Mouse (Mus musculus) intestine, embryonic 14.5 days (tissue): ENCODE results near the gene Tifab. TPM values are rescaled to one million over a fixed set of nuclear protein-coding genes. Genes with fewer than 3 reads are reported as not detected.

Experiments used
- ATAC-seq: fragments of 200-750 bp; cut with Nextera tagmentation; replicated peaks from 2 replicates; pipeline ENCODE4 v1.8.0; 2017; ENCODE audit warnings: low read depth, moderate number of reproducible peaks, moderate TSS enrichment, moderate library complexity; ENCODE audit not compliant: low FRiP score, low TSS enrichment
- DNase-seq: peaks from one replicate; pipeline ENCODE4 v3.0.0-alpha.2; 2018; ENCODE audit warnings: low spot score
- H3K27ac ChIP-seq: fragments of 300-500 bp; sonication (generic); 2 replicates; pipeline ENCODE4 v1.5.1; 2014; ENCODE audit warnings: low read depth, mild to moderate bottlenecking, control low read depth
- H3K27me3 ChIP-seq: fragments of 300-500 bp; sonication (generic); replicated peaks from 2 replicates; pipeline ENCODE4 v1.6.1; 2014; ENCODE audit warnings: low read length, control low read depth; ENCODE audit not compliant: control insufficient read depth, insufficient read depth
- H3K36me3 ChIP-seq: fragments of 300-500 bp; sonication (generic); 2 replicates; pipeline ENCODE4 v1.6.1; 2014; ENCODE audit warnings: low read length, control low read depth; ENCODE audit not compliant: control insufficient read depth, insufficient read depth
- H3K4me1 ChIP-seq: fragments of 300-500 bp; sonication (generic); replicated peaks from 2 replicates; pipeline ENCODE4 v1.6.1; 2014; ENCODE audit warnings: low read length, control low read depth, mixed read lengths; ENCODE audit not compliant: control insufficient read depth, insufficient read depth
- H3K4me2 ChIP-seq: fragments of 300-500 bp; sonication (generic); 2 replicates; pipeline ENCODE4 v1.6.1; 2014; ENCODE audit warnings: low read length
- H3K4me3 ChIP-seq: fragments of 300-500 bp; sonication (generic); 2 replicates; pipeline ENCODE4 v1.5.1; 2014; ENCODE audit warnings: low read depth, low read length, control low read depth, mixed read lengths
- H3K9ac ChIP-seq: fragments of 300-500 bp; sonication (generic); 2 replicates; pipeline ENCODE4 v1.6.1; 2014; ENCODE audit warnings: mild to moderate bottlenecking, low read length
- H3K9me3 ChIP-seq: fragments of 300-500 bp; sonication (generic); 2 replicates; pipeline ENCODE4 v1.6.1; 2016; ENCODE audit warnings: low read length, control low read depth; ENCODE audit not compliant: control insufficient read depth
- whole genome bisulfite sequencing: fragments of 180-500 bp; shearing (Covaris S2); extraction: QIAGEN DNeasy Blood & Tissue Kit; methylation state at CpG from one replicate; pipeline ENCODE4 v1.1.7; 2014; 5-methylcytosine and 5-hydroxymethylcytosine counted together
- polyA plus RNA-seq: library from polyadenylated mRNA; unstranded; fragments of >200 nt; fragmentation: Nextera tagmentation; extraction: Ambion mirVana; gene quantifications from 2 replicates; pipeline ENCODE4 v1.2.1, GENCODE M21; 2014

Gene Tifab
- polyA plus RNA-seq, 1 experiment from 2014 or later: 1.6 TPM

DNA sequence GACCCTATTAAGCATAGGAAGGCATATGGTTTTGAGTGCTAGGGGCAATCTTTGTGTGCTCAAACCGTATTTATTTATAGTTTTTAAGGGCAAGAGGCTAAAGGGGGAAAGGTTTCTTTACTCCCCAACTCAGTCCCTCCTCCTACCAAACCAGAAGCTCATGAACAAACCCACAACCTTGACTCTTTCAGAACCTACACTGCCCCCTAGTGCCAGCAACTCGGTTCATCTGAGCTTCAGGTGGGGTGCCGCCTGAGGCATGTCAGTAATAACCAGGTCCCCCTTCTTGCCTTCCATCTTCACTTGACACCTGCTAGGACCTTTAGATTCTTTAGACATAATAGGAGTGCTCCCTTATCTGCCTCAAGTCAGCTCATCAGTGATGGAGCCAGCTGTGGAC, 12.5 kb upstream of the Tifab start:
- H3K9ac ChIP-seq: no peak overlapping the region
- H3K4me1 ChIP-seq: no peaks in the 10 kb centered on the region
- H3K4me2 ChIP-seq: no peak overlapping the region
- H3K27ac ChIP-seq: no peak overlapping the region
- ATAC-seq (no peak), DNase-seq (no peak)
- H3K9me3 ChIP-seq: no peaks in the 10 kb centered on the region
- 32% methylated on average over 3 of the region's 3 CpGs for WGBS
- H3K36me3 ChIP-seq: no peaks in the 10 kb centered on the region
- H3K27me3 ChIP-seq: no peaks in the 10 kb centered on the region
- no peak overlapping the region for H3K4me3 ChIP-seq

DNA sequence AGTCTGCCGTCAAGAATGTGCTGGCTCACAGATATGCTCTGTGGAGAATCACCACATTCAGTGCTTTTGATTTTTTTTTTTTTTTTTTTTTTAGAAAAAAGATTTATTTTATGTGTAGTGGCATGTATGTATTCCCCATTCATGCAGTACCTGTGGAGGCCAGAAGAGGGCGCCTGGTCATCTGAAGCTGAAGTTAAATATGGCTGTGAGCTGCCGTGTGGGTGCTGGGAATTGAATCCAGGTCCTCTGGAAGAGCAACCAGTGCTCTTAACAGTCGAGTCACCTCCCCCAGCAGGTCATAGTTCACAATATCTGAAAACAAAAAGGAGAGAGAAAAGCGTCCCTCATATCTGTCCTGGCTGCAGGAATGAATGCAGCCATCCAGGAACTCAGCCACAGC, 11.0 kb upstream of the Tifab start:
- no peaks in the 10 kb centered on the region for H3K36me3 ChIP-seq
- H3K9me3 ChIP-seq: no peaks in the 10 kb centered on the region
- no peak overlapping the region for H3K27ac ChIP-seq
- no peak for DNase-seq
- no peaks in the 10 kb centered on the region for H3K27me3 ChIP-seq
- ATAC-seq: no peak
- no peak overlapping the region for H3K9ac ChIP-seq
- H3K4me1 ChIP-seq: no peaks in the 10 kb centered on the region
- 75% methylated on average over 5 of the region's 5 CpGs for WGBS
- no peak overlapping the region for H3K4me3 ChIP-seq
- H3K4me2 ChIP-seq: no peak overlapping the region

DNA sequence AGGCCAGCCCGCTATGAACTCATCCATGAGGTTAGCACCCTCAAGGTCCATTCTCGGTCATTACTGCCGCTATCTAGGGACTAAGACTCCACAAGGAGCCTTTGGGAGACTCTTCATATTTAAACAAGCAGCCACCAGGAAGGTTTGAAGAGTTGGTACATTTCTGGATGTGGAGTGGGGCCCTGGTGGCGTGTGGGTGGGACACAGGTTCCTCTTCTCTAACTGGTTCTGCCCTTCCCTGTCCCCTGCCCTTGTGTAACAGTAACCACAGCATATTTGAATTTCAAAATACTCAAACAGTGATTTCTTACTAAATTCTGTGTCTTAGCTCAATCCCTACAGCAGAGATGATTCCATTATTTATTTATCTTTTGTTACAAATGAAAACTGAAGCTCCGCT, 5.0 kb upstream of the Tifab start:
- Histone ChIP-seq H3K27ac (no peak overlapping the region), H3K4me2 (no peak overlapping the region), H3K4me3 (no peak overlapping the region), H3K9ac (no peak overlapping the region), H3K27me3 (no peaks in the 10 kb centered on the region), H3K4me1 (no peaks in the 10 kb centered on the region), H3K9me3 (no peaks in the 10 kb centered on the region), H3K36me3 (no peaks in the 10 kb centered on the region)
- no peak for DNase-seq
- ATAC-seq: no peak
- 80% methylated on average over 5 of the region's 5 CpGs for WGBS

DNA sequence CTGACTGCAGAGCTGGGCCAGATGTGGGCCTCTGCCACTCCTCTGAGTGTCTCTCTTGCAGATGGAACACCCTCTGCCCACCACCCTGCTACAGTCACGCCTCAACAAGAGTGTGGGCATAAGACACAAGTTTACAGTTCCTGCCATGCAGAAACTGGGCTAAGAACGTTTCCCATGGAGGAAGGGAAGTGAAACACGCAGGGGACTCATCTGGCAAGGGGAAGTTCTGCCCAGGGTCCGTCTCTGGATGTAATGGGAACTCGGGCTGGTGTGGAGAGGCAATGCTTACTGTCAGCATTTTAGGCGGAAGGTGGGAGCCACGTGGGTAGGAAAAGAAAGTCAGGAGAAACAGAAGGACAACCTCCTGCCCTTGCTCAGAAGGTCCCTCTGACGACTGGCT, 2.7 kb upstream of the Tifab start:
- WGBS: 75% methylated on average over 8 of the region's 8 CpGs
- no peak for DNase-seq
- no peak overlapping the region for H3K4me3 ChIP-seq
- no peak overlapping the region for H3K9ac ChIP-seq
- H3K27me3 ChIP-seq: no peaks in the 10 kb centered on the region
- no peaks in the 10 kb centered on the region for H3K36me3 ChIP-seq
- H3K27ac ChIP-seq: no peak overlapping the region
- no peak overlapping the region for H3K4me2 ChIP-seq
- H3K4me1 ChIP-seq: no peaks in the 10 kb centered on the region
- ATAC-seq: no peak
- H3K9me3 ChIP-seq: no peaks in the 10 kb centered on the region

DNA sequence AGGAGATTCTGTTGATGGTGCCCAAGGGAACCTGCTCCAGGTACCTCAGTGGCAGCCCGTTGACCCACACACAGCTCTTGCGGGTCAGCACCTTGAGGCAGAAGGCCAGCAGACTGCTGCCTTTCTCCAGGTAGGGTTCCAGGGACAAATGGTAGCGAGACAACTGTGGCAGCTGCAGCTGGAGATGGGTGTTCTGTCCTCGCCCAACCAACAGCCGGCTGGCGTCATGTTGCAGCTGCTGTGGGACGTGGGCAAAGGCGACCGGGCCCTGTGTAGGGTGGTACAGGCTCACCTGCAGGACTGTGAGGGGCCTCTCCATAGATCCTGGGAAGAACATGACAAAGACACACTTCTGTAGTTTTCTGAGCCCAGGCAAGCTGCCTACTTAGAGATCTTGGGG, 2.4 kb downstream of the Tifab start:
- Histone ChIP-seq H3K27ac (no peak overlapping the region), H3K36me3 (no peaks in the 10 kb centered on the region), H3K4me3 (no peak overlapping the region), H3K4me1 (peaks cover 27% of the 10 kb centered on the region), H3K27me3 (no peaks in the 10 kb centered on the region), H3K4me2 (no peak overlapping the region), H3K9me3 (no peaks in the 10 kb centered on the region), H3K9ac (no peak overlapping the region)
- DNase-seq (no peak), ATAC-seq (no peak)
- 88% methylated on average over 9 of the region's 9 CpGs for WGBS

DNA sequence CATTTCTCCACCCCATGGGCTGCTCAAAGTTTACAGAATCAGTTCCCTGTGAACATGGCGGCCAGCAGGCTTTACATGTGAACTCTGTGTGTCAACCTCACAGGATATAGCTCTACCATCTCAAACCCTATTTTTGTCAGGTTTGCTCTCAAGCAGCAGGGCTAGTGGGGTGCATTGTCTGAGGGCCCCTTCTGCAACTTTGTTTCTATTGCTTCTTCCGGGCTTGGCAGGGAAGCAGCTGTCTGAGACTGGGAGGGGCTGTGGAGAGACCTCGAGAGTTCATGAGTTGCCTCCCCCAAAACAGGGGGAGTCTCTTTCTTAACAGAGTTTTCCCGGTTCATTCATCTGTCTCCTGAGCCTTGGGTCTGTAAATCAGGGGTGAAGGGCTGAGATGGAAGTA, 2.8 kb downstream of the Tifab start:
- Histone ChIP-seq H3K4me3 (no peak overlapping the region), H3K9me3 (no peaks in the 10 kb centered on the region), H3K9ac (no peak overlapping the region), H3K4me1 (peaks cover 32% of the 10 kb centered on the region), H3K4me2 (no peak overlapping the region), H3K36me3 (no peaks in the 10 kb centered on the region), H3K27me3 (no peaks in the 10 kb centered on the region), H3K27ac (no peak overlapping the region)
- ATAC-seq (no peak), DNase-seq (no peak)
- 51% methylated on average over 4 of the region's 4 CpGs for WGBS

DNA sequence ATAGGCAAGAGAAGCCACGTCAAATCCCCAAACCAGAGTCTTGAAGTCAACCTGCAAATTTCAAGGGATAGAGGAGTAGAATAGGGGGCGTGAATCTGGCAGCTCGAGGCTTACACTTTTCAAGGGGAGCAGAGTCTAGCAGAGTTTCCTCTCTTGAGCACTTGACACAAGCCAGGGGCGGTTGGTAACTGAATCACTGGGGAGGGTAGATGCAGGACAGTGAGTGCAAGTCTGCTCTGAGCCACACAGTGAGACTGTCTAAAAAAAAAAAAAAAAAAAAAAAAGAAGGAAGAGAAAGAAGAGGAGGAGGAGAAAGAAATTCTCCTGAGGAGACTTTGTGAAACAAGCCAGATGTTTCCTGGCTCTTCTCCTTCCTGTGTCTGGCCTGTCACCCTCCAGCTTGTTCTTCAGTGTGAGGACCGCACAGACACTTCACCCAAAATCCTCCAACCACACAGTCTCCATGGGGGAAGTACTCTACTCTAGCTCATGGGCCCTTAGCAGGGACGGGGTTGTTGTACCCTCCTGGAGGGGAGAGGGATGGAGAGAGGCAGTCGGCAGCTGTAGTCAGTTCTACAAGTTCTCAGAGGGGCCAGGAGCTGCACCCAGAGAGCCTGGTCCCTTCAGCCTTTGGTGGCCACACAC, 5.7 kb downstream of the Tifab start:
- no peak overlapping the region for H3K9ac ChIP-seq
- ATAC-seq (peak; percentile 85), DNase-seq (peak; percentile 69)
- H3K4me2 ChIP-seq: no peak overlapping the region
- H3K36me3 ChIP-seq: no peaks in the 10 kb centered on the region
- WGBS: 32% methylated on average over 7 of the region's 7 CpGs
- H3K9me3 ChIP-seq: no peaks in the 10 kb centered on the region
- H3K4me1 ChIP-seq: peaks cover 53% of the 10 kb centered on the region
- H3K27ac ChIP-seq: peak overlapping the region; percentile 83
- no peaks in the 10 kb centered on the region for H3K27me3 ChIP-seq
- H3K4me3 ChIP-seq: no peak overlapping the region

DNA sequence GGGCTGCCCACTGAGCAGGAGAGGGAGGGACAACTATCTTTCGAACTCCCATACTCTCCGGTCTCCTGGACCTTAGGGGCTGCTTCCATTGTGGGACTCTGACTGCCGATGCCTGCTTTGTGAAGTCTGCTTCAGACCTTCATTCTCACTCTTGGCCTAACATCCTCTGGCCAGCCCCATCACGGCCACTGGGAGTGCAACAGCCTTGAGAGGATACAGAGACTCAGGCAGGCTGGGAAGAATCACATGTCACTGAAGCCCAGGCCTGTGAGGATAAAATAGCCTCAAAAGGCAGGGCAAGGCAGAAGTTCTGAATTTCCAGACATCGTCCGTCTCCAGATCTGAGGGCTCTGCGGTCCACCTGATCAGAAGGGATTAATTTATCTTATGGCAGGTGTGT, 6.6 kb downstream of the Tifab start:
- 56% methylated on average over 7 of the region's 7 CpGs for WGBS
- Histone ChIP-seq H3K4me2 (no peak overlapping the region), H3K27me3 (no peaks in the 10 kb centered on the region), H3K27ac (peak overlapping the region; percentile 83), H3K4me3 (no peak overlapping the region), H3K9me3 (no peaks in the 10 kb centered on the region), H3K9ac (no peak overlapping the region), H3K4me1 (peaks cover 57% of the 10 kb centered on the region), H3K36me3 (no peaks in the 10 kb centered on the region)
- ATAC-seq: no peak
- no peak for DNase-seq

DNA sequence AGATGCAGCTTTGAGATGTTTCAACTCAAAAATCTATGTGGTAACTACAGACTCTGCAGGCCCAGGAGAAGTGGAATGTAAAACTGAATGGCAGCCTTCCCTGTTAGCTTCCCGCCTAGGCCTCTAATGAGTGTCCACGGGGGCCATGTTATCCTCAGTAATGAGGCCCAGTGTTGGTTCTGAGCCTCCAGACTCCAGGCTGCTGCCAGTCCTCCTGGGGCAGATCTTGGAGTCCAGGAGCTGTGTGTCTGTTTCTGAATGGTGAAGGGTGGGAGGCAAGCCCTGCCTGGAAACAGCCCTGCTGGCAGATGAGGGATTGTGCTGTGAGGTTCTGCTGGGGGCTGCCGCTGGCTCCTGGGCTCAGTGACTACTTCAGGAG, 10.3 kb downstream of the Tifab start:
- H3K4me3 ChIP-seq: no peak overlapping the region
- H3K9ac ChIP-seq: no peak overlapping the region
- no peaks in the 10 kb centered on the region for H3K9me3 ChIP-seq
- ATAC-seq (no peak), DNase-seq (no peak)
- no peak overlapping the region for H3K4me2 ChIP-seq
- no peaks in the 10 kb centered on the region for H3K27me3 ChIP-seq
- H3K27ac ChIP-seq: peak overlapping the region; percentile 71; the same call in 1 of the 2 replicates
- WGBS: 39% methylated on average over 3 of the region's 3 CpGs
- no peaks in the 10 kb centered on the region for H3K36me3 ChIP-seq
- peaks cover 46% of the 10 kb centered on the region for H3K4me1 ChIP-seq
